Mouse (Mus musculus) G1E (cell line): ENCODE measurements around the gene Lap3.

ENCODE experiments used
- CTCF ChIP-seq: IDR thresholded peaks from 2 replicates; pipeline ENCODE4 v1.5.1; 2012; ENCODE audit warnings: low read depth, low read length, inconsistent platforms, mixed read lengths
- GATA1 ChIP-seq: IDR thresholded peaks from 2 replicates; pipeline ENCODE4 v1.6.1; 2012; ENCODE audit warnings: borderline replicate concordance, low read length, inconsistent platforms, mixed read lengths

DNA sequence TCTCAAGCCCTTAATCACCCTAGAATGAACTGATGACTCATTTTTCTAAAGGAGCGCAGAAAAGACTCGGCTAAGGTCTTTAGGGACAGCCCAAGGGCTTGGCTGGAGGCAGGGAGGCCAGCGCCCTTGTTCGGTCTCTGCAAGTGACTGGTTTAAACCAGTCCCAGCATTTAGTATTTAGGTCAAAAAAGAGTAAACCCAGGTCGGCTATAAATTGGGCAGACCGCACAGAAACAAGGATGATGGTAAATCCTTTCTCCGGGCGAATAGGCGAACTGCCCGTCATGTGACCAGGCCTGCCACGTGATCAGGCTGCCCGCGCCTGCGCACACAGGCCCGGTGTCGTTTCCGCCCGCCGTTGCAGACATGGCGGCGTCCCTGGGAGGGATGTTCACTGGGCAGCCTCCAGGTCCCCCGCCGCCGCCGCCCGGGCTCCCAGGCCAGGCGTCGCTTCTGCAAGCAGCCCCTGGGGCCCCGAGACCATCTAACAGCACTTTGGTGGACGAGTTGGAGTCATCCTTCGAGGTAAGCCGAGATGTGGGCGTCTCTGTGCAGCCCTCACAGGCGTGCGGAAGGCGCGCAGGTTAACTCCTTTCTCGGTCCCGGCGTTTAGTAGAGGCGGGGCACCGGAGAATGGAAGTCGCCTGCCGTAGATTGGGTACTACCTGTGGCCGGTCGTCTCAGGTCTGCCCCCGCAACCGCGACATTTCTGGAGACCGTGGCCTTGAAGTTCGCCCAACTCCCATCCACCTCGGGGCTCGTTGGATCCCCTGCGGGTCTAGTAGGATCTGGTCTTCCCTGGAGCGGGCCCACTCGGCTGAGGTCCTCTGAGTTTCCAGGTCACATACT, 27.0 kb downstream of the Lap3 start, which contains the start of gene Med28:
- no peak for TF ChIP-seq CTCF
- TF ChIP-seq GATA1: no peak
